ENCODE assay signal across 8 mouse cellular contexts in the genomic region with DNA sequence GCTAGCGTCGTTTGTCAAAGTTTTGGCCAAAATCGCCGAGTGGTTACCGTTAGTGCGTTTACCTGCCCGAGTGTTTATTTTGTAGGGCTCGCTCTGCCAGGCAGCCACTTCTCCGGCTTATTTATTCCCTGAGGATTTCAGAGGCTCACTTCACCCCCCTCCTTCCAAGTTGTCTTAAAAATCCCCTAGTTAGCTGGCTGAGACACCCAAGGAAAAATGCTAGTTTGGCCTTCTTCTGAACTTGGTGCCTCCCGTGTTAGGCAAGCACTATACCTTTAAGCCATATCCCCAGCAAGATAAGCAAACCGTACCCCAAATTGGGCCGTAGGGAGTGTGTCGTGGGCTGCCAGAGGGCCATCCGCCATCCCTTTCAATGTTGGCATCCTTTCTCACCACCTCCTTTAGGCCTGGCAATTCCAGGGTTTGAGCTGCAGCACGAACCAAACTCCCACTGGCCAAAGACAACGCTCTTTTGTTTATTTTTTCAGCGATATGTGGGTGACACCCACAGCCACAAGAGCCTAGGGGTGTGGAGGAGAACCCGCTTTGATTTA. TPM values are rescaled to one million over a fixed set of nuclear protein-coding genes. Genes with fewer than 3 reads are reported as not detected.
A peak's percentile ranks its signal among the peaks of the same experiment; 100 is the strongest.
DNase-seq lines count a peak whose midpoint lies in the region; ATAC-seq and TF ChIP-seq lines count a peak whose summit lies in the region.

No protein-coding gene starts in this region.

- in situ Hi-C loops in Patski (cut with MboI; ENCODE audit: low pct_unique_long_range_greater_than_20kb) = no loop called here

- H3K27ac ChIP-seq in kidney, postnatal 0 days = peak overlapping the region; percentile 81
- peak overlapping the region; percentile 79 for H3K27ac ChIP-seq in hindbrain, embryonic 14.5 days
- H3K27ac ChIP-seq in limb, embryonic 14.5 days (replicated peaks; ENCODE audit: low read depth, low read length) = peak overlapping the region; percentile 78

- no peak for TF ChIP-seq POLR2A in limb, embryonic 14.5 days (IDR thresholded peaks at IDR 0.05; ENCODE audit: borderline replicate concordance, extremely low read depth, insufficient read depth, insufficient read length)

- no peak for ATAC-seq in kidney, postnatal 0 days (replicated peaks; ENCODE audit: low FRiP score, low read depth)
- peak; percentile 37 for ATAC-seq in Patski
- ATAC-seq in hindbrain, embryonic 14.5 days (ENCODE audit: low FRiP score) = peak; percentile 39; the same call in 1 of the 2 replicates
- 0 out of 2 replicates have a peak, but pooled peaks have one; percentile 20 for ATAC-seq in limb, embryonic 14.5 days (ENCODE audit: low FRiP score, low read depth)

- no peaks in the 10 kb centered on the region for H3K27me3 ChIP-seq in kidney, postnatal 0 days (ENCODE audit: insufficient read depth, low read length)
- no peaks in the 10 kb centered on the region for H3K27me3 ChIP-seq in Patski
- H3K27me3 ChIP-seq in hindbrain, embryonic 14.5 days (ENCODE audit: control insufficient read depth, insufficient read depth, low read length) = no peaks in the 10 kb centered on the region
- no peaks in the 10 kb centered on the region for H3K27me3 ChIP-seq in limb, embryonic 14.5 days (ENCODE audit: control insufficient read depth, insufficient read depth, low read length)

- WGBS in kidney, postnatal 0 days = 5% methylated on average over 18 of the region's 18 CpGs
- whole genome bisulfite sequencing in hindbrain, embryonic 14.5 days = 4% methylated on average over 18 of the region's 18 CpGs
- WGBS in limb, embryonic 14.5 days = 3% methylated on average over 18 of the region's 18 CpGs

- peak overlapping the region; percentile 76 for H3K4me3 ChIP-seq in kidney, postnatal 0 days (replicated peaks; ENCODE audit: low read depth, low read length)
- peak overlapping the region; percentile 71 for H3K4me3 ChIP-seq in hindbrain, embryonic 14.5 days (replicated peaks; ENCODE audit: low read length)
- H3K4me3 ChIP-seq in limb, embryonic 14.5 days (replicated peaks; ENCODE audit: low read length) = peak overlapping the region; percentile 97

- no peaks in the 10 kb centered on the region for H3K9me3 ChIP-seq in kidney, postnatal 0 days (replicated peaks; ENCODE audit: low read length)
- H3K9me3 ChIP-seq in hindbrain, embryonic 14.5 days (ENCODE audit: control insufficient read depth, low read length) = no peaks in the 10 kb centered on the region
- H3K9me3 ChIP-seq in limb, embryonic 14.5 days (ENCODE audit: control insufficient read depth, low read length) = no peaks in the 10 kb centered on the region

- no peaks in the 10 kb centered on the region for H3K36me3 ChIP-seq in kidney, postnatal 0 days (ENCODE audit: insufficient read depth, low read length)
- H3K36me3 ChIP-seq in hindbrain, embryonic 14.5 days (replicated peaks; ENCODE audit: control insufficient read depth, insufficient read depth) = no peaks in the 10 kb centered on the region; the same call in 1 of the 2 replicates
- H3K36me3 ChIP-seq in limb, embryonic 14.5 days (ENCODE audit: control insufficient read depth, insufficient read depth, low read length) = peaks cover 2% of the 10 kb centered on the region; the same call in 1 of the 2 replicates

- POLR2A ChIA-PET in Patski (lab: Charles Lee) = no interaction called here

- H3K4me2 ChIP-seq in kidney, postnatal 0 days (ENCODE audit: low read length) = peak overlapping the region; percentile 65
- H3K4me2 ChIP-seq in hindbrain, embryonic 14.5 days (replicated peaks) = peak overlapping the region; percentile 94
- peak overlapping the region; percentile 65 for H3K4me2 ChIP-seq in limb, embryonic 14.5 days (replicated peaks; ENCODE audit: low read depth, low read length, severe bottlenecking)

- CTCF ChIA-PET in Patski (lab: Charles Lee) = interaction anchor here (1.4 to 3.0 kb wide), 3 partner anchors 10 to 70 kb away, joined by 3 to 8 read pairs (median 4); no protein-coding TSS in a partner anchor

- no peak for TF ChIP-seq CTCF in kidney, postnatal 0 days (IDR thresholded peaks at IDR 0.05; ENCODE audit: low read depth)
- no peak for TF ChIP-seq CTCF in Patski (IDR thresholded peaks at IDR 0.05)

- H3K9ac ChIP-seq in kidney, postnatal 0 days (ENCODE audit: low read depth, low read length) = peak overlapping the region; percentile 88
- H3K9ac ChIP-seq in hindbrain, embryonic 14.5 days = peak overlapping the region; percentile 91
- peak overlapping the region; percentile 88 for H3K9ac ChIP-seq in limb, embryonic 14.5 days (ENCODE audit: low read depth, low read length, severe bottlenecking)

- peaks cover 3% of the 10 kb centered on the region; the same call in 1 of the 2 replicates for H3K4me1 ChIP-seq in kidney, postnatal 0 days (replicated peaks; ENCODE audit: insufficient read depth, low read length)
- peaks cover 17% of the 10 kb centered on the region for H3K4me1 ChIP-seq in hindbrain, embryonic 14.5 days (replicated peaks; ENCODE audit: control insufficient read depth, insufficient read depth, low read length)
- H3K4me1 ChIP-seq in limb, embryonic 14.5 days (ENCODE audit: control insufficient read depth, insufficient read depth, low read length) = peaks cover 13% of the 10 kb centered on the region

- DNase-seq in kidney, postnatal 0 days (ENCODE audit: low spot score) = peak; percentile 60
- no peak for DNase-seq in kidney, postnatal 14 days
- no peak for DNase-seq in Patski (ENCODE audit: low read depth, low spot score)
- peak; percentile 27 for DNase-seq in fibroblast of lung, adult 2 months (ENCODE audit: low read depth)
- no peak for DNase-seq in hindbrain, embryonic 14.5 days (ENCODE audit: low spot score)
- DNase-seq in limb, embryonic 14.5 days (ENCODE audit: low spot score) = no peak
- peak; percentile 2 to 18 for DNase-seq in natural killer cell, adult 2 months (ENCODE audit: low spot score in 2 of 2)
- no peak for DNase-seq in thymus, postnatal 25 days

RNA-seq across cellular contexts. Expression of gene Mpz, which starts 0.4 kb away (rescaled TPM):
- polyA plus RNA-seq in kidney, postnatal 0 days (2015; fragmentation: Nextera tagmentation; extraction: Ambion mirVana) = 0.77 and 1.2 TPM in 2 replicates
- polyA plus RNA-seq in Patski (2021) = 0.06 TPM
- 3.5 and 4.8 TPM in 2 replicates for polyA plus RNA-seq in hindbrain, embryonic 14.5 days (2014; fragmentation: Nextera tagmentation; extraction: Ambion mirVana)
- polyA plus RNA-seq in limb, embryonic 14.5 days (2012; rRNA removed) = 14.6 and 19.8 TPM in 2 replicates
- polyA plus RNA-seq in limb, embryonic 14.5 days (2014; fragmentation: Nextera tagmentation; extraction: Ambion mirVana) = 4.9 and 5.3 TPM in 2 replicates

RNA-seq across cellular contexts. Expression of gene Sdhc, which starts 0.5 kb away (rescaled TPM):
- polyA plus RNA-seq in kidney, postnatal 0 days (2015; fragmentation: Nextera tagmentation; extraction: Ambion mirVana) = 381 and 403 TPM in 2 replicates
- 445 TPM for polyA plus RNA-seq in Patski (2021)
- 311 and 314 TPM in 2 replicates for polyA plus RNA-seq in hindbrain, embryonic 14.5 days (2014; fragmentation: Nextera tagmentation; extraction: Ambion mirVana)
- 246 and 314 TPM in 2 replicates for polyA plus RNA-seq in limb, embryonic 14.5 days (2012; rRNA removed)
- polyA plus RNA-seq in limb, embryonic 14.5 days (2014; fragmentation: Nextera tagmentation; extraction: Ambion mirVana) = 273 and 281 TPM in 2 replicates

RNA-seq across cellular contexts. Expression of gene Cfap126, which starts 37.2 kb away (rescaled TPM):
- polyA plus RNA-seq in kidney, postnatal 0 days (2015; fragmentation: Nextera tagmentation; extraction: Ambion mirVana) = 4.6 TPM in 2 replicates
- 1.6 TPM for polyA plus RNA-seq in Patski (2021)
- 11.7 and 20.3 TPM in 2 replicates for polyA plus RNA-seq in hindbrain, embryonic 14.5 days (2014; fragmentation: Nextera tagmentation; extraction: Ambion mirVana)
- polyA plus RNA-seq in limb, embryonic 14.5 days (2012; rRNA removed) = 2.1 and 2.7 TPM in 2 replicates
- 1.1 and 1.3 TPM in 2 replicates for polyA plus RNA-seq in limb, embryonic 14.5 days (2014; fragmentation: Nextera tagmentation; extraction: Ambion mirVana)

RNA-seq across cellular contexts. Expression of gene Pcp4l1, which starts 45.2 kb away (rescaled TPM):
- polyA plus RNA-seq in kidney, postnatal 0 days (2015; fragmentation: Nextera tagmentation; extraction: Ambion mirVana) = 8.9 and 9.9 TPM in 2 replicates
- polyA plus RNA-seq in Patski (2021) = 0.08 TPM
- 37.2 and 55.1 TPM in 2 replicates for polyA plus RNA-seq in hindbrain, embryonic 14.5 days (2014; fragmentation: Nextera tagmentation; extraction: Ambion mirVana)
- polyA plus RNA-seq in limb, embryonic 14.5 days (2012; rRNA removed) = 3.3 and 3.9 TPM in 2 replicates
- polyA plus RNA-seq in limb, embryonic 14.5 days (2014; fragmentation: Nextera tagmentation; extraction: Ambion mirVana) = 6.0 and 6.3 TPM in 2 replicates

Comparison
In these comparisons a context has a peak if more than half of its experiments do, and no peak if none do; other contexts are left out.
1. DNase-seq: peak in kidney, postnatal 0 days (single experiment), fibroblast of lung, adult 2 months (single experiment) and natural killer cell, adult 2 months (2 of 2); none in kidney, postnatal 14 days (single experiment), Patski (single experiment), hindbrain, embryonic 14.5 days (single experiment), limb, embryonic 14.5 days (single experiment) and thymus, postnatal 25 days (single experiment).
2. Peak in every context shown above with its lines, with median percentiles within 50 percentile points of each other: H3K27ac ChIP-seq, H3K4me2 ChIP-seq, H3K4me3 ChIP-seq and H3K9ac ChIP-seq.